Mouse (Mus musculus): ENCODE measurements around the gene Smad5.

DNA sequence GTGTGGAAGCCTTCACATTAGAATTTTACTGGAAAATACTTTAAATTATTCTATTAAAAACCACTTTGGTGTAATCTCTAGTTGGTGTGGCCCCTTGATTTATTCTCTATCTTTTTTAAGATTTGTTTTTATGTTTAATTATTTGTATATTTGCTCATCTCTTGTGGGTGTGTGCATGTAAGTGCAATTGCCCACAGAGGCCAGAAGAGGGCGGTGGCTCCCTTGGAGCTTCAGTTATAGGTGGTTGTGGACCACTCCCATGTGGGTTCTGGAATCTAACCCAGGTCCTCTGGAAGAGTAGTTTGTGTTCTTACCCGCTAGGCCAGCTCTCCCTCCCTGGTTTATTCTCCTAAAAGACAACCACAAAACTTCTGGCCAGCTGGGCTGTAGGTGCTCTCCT lies 3.4 kb upstream of the Smad5 start:
- TF ChIP-seq CTCF (IDR thresholded peaks at IDR 0.05; ENCODE audit: extremely low read depth, insufficient read depth, low read length) = no peak
- no peak for TF ChIP-seq POLR2A (IDR thresholded peaks at IDR 0.05; ENCODE audit: extremely low read depth, insufficient read depth, low read length)

Data from cortical plate, adult 2 months (tissue).